11 mouse cellular contexts compared by ENCODE assay signal in genomic region chr4:134272731-134273416, GRCm38 (mm10). TPM values are rescaled to one million over a fixed set of nuclear protein-coding genes. Genes with fewer than 3 reads are reported as not detected.
DNase-seq lines count a peak whose midpoint lies in the region; ATAC-seq lines count a peak whose summit lies in the region.
"Had no signal": no experiment of that assay in that cellular context is flagged by ENCODE, and none has a peak within 500 bp of the region (broad histone marks: within the 10 kb centered on the region; RNA-seq: fewer than 3 reads in every experiment).

No protein-coding gene starts in this region.

- H3K27ac ChIP-seq in heart, embryonic 14.5 days (replicated peaks in 1 of 2; ENCODE audit: control insufficient read depth in 1 of 2, insufficient read depth in 1 of 2, low read depth in 2 of 2, low read length in 2 of 2) = no peak overlapping the region
- H3K27ac ChIP-seq in embryonic facial prominence, embryonic 14.5 days (replicated peaks; ENCODE audit: low read depth, low read length) = no peak overlapping the region; the same call in 1 of the 2 replicates
- H3K27ac ChIP-seq in limb, embryonic 15.5 days = no peak overlapping the region

- peak overlapping the region; percentile 65 for H3K4me2 ChIP-seq in heart, embryonic 14.5 days (ENCODE audit: low read length)
- peak overlapping the region; percentile 46 for H3K4me2 ChIP-seq in embryonic facial prominence, embryonic 14.5 days (ENCODE audit: low read depth, low read length)
- H3K4me2 ChIP-seq in limb, embryonic 15.5 days = peak overlapping the region; percentile 38

- H3K9ac ChIP-seq in heart, embryonic 14.5 days (ENCODE audit: low read length) = peak overlapping the region; percentile 55; the same call in 1 of the 2 replicates
- H3K9ac ChIP-seq in embryonic facial prominence, embryonic 14.5 days (ENCODE audit: low read depth, low read length) = 0 out of 2 replicates have a peak overlapping the region, but pooled peaks have one; percentile 40
- H3K9ac ChIP-seq in limb, embryonic 15.5 days = no peak overlapping the region

- H3K9me3 ChIP-seq in heart, embryonic 14.5 days (ENCODE audit: control insufficient read depth, low read length) = no peaks in the 10 kb centered on the region
- no peaks in the 10 kb centered on the region for H3K9me3 ChIP-seq in embryonic facial prominence, embryonic 14.5 days (ENCODE audit: control insufficient read depth, low read length)
- H3K9me3 ChIP-seq in limb, embryonic 15.5 days = no peaks in the 10 kb centered on the region

- H3K27me3 ChIP-seq in heart, embryonic 14.5 days (ENCODE audit: control insufficient read depth, insufficient read depth, low read length) = no peaks in the 10 kb centered on the region
- no peaks in the 10 kb centered on the region for H3K27me3 ChIP-seq in embryonic facial prominence, embryonic 14.5 days (replicated peaks; ENCODE audit: control insufficient read depth, insufficient read depth, low read length)
- no peaks in the 10 kb centered on the region for H3K27me3 ChIP-seq in limb, embryonic 15.5 days

- peaks cover 19% of the 10 kb centered on the region for H3K36me3 ChIP-seq in heart, embryonic 14.5 days (ENCODE audit: control insufficient read depth, insufficient read depth, low read length)
- peaks cover 22% of the 10 kb centered on the region for H3K36me3 ChIP-seq in embryonic facial prominence, embryonic 14.5 days (ENCODE audit: control insufficient read depth, insufficient read depth, low read length)
- H3K36me3 ChIP-seq in limb, embryonic 15.5 days = peaks cover 12% of the 10 kb centered on the region

- 14% methylated on average over 12 of the region's 13 CpGs for WGBS in heart, embryonic 14.5 days
- WGBS in embryonic facial prominence, embryonic 14.5 days = 20% methylated on average over 13 of the region's 13 CpGs
- 14% methylated on average over 13 of the region's 13 CpGs for WGBS in limb, embryonic 15.5 days

- H3K4me1 ChIP-seq in heart, embryonic 14.5 days (ENCODE audit: control insufficient read depth in 2 of 2, insufficient read depth in 2 of 2, low read length in 2 of 2) = peaks cover 7 to 8% of the 10 kb centered on the region in 2 experiments; a peak in 3 of 4 replicates
- peaks cover 6% of the 10 kb centered on the region for H3K4me1 ChIP-seq in embryonic facial prominence, embryonic 14.5 days (ENCODE audit: control insufficient read depth, insufficient read depth, low read length)
- H3K4me1 ChIP-seq in limb, embryonic 15.5 days = peaks cover 4% of the 10 kb centered on the region; the same call in 1 of the 2 replicates

- no peak for ATAC-seq in heart, embryonic 14.5 days (ENCODE audit: insufficient number of reproducible peaks, insufficient read depth, low FRiP score, low read depth)
- no peak for ATAC-seq in embryonic facial prominence, embryonic 14.5 days (ENCODE audit: low read depth)
- ATAC-seq in limb, embryonic 15.5 days (ENCODE audit: insufficient number of reproducible peaks, low FRiP score, low TSS enrichment, low read depth) = no peak

- peak overlapping the region; percentile 19 to 22 for H3K4me3 ChIP-seq in heart, embryonic 14.5 days (ENCODE audit: control insufficient read depth in 1 of 2, insufficient read depth in 1 of 2, low read depth in 1 of 2, low read length in 2 of 2)
- peak overlapping the region; percentile 14 for H3K4me3 ChIP-seq in embryonic facial prominence, embryonic 14.5 days (ENCODE audit: low read depth, low read length)
- H3K4me3 ChIP-seq in limb, embryonic 15.5 days = peak overlapping the region; percentile 11; the same call in 1 of the 2 replicates

- no peak for DNase-seq in heart, adult 9 months (ENCODE audit: low spot score in 2 of 2)
- DNase-seq in 416B (ENCODE audit: low read depth) = peak; percentile 55
- no peak for DNase-seq in embryonic facial prominence, embryonic 14.5 days (ENCODE audit: low spot score)
- DNase-seq in right cerebral cortex, adult 2 months (ENCODE audit: low spot score in 2 of 2) = no peak
- DNase-seq in adrenal gland, adult 8-10 months = no peak
- no peak for DNase-seq in right cerebral cortex, postnatal 10 days (ENCODE audit: low spot score in 2 of 2)
- DNase-seq: cerebellum, adult 11-12 months; kidney, postnatal 36 days had no signal

RNA-seq across cellular contexts. Expression of gene Pdik1l, which starts 14.8 kb away (rescaled TPM):
- polyA plus RNA-seq in heart, embryonic 14.5 days (2014; fragmentation: Nextera tagmentation; extraction: Ambion mirVana) = 13.5 and 15.3 TPM in 2 replicates
- polyA plus RNA-seq in embryonic facial prominence, embryonic 14.5 days (2014; fragmentation: Nextera tagmentation; extraction: Ambion mirVana) = 18.5 and 19.6 TPM in 2 replicates
- polyA plus RNA-seq in limb, embryonic 15.5 days (2015; fragmentation: Nextera tagmentation; extraction: Ambion mirVana) = 19.7 and 20.2 TPM in 2 replicates
- total RNA-seq in adrenal gland, adult 8-10 months (2022) = 10 to 100 TPM; 13.0 to 20.0 (median 15.5) TPM

RNA-seq across cellular contexts. Expression of gene Grrp1, which starts 19.0 kb away (rescaled TPM):
- 4.4 and 6.2 TPM in 2 replicates for polyA plus RNA-seq in heart, embryonic 14.5 days (2014; fragmentation: Nextera tagmentation; extraction: Ambion mirVana)
- 6.8 and 7.4 TPM in 2 replicates for polyA plus RNA-seq in embryonic facial prominence, embryonic 14.5 days (2014; fragmentation: Nextera tagmentation; extraction: Ambion mirVana)
- polyA plus RNA-seq in limb, embryonic 15.5 days (2015; fragmentation: Nextera tagmentation; extraction: Ambion mirVana) = 5.8 and 7.8 TPM in 2 replicates
- 10 to 100 TPM in 2 of 4 experiments, 1 to 10 TPM in 2; 9.5 to 12.5 (median 10.1) TPM for total RNA-seq in adrenal gland, adult 8-10 months (2022)

RNA-seq across cellular contexts. Expression of gene Gm30191, which starts 26.1 kb away (rescaled TPM):
- polyA plus RNA-seq in heart, embryonic 14.5 days (2014; fragmentation: Nextera tagmentation; extraction: Ambion mirVana) = not detected in 2 replicates
- polyA plus RNA-seq in embryonic facial prominence, embryonic 14.5 days (2014; fragmentation: Nextera tagmentation; extraction: Ambion mirVana) = 0.28 TPM in 1 of 2 replicates, not detected in the other
- polyA plus RNA-seq in limb, embryonic 15.5 days (2015; fragmentation: Nextera tagmentation; extraction: Ambion mirVana) = not detected in 2 replicates
- not detected for total RNA-seq in adrenal gland, adult 8-10 months (2022)
- polyA plus RNA-seq: neural tube, embryonic 14.5 days had no signal

RNA-seq across cellular contexts. Expression of gene Zfp593, which starts 27.5 kb away (rescaled TPM):
- 8.6 and 9.1 TPM in 2 replicates for polyA plus RNA-seq in heart, embryonic 14.5 days (2014; fragmentation: Nextera tagmentation; extraction: Ambion mirVana)
- 13.7 and 15.7 TPM in 2 replicates for polyA plus RNA-seq in embryonic facial prominence, embryonic 14.5 days (2014; fragmentation: Nextera tagmentation; extraction: Ambion mirVana)
- polyA plus RNA-seq in limb, embryonic 15.5 days (2015; fragmentation: Nextera tagmentation; extraction: Ambion mirVana) = 14.3 and 15.8 TPM in 2 replicates
- total RNA-seq in adrenal gland, adult 8-10 months (2022) = 10 to 100 TPM; 10.4 to 11.6 (median 11.6) TPM

RNA-seq across cellular contexts. Expression of gene E130218I03Rik, which starts 29.4 kb away (rescaled TPM):
- 0.20 TPM in 1 of 2 replicates, not detected in the other for polyA plus RNA-seq in heart, embryonic 14.5 days (2014; fragmentation: Nextera tagmentation; extraction: Ambion mirVana)
- polyA plus RNA-seq in embryonic facial prominence, embryonic 14.5 days (2014; fragmentation: Nextera tagmentation; extraction: Ambion mirVana) = 0.29 and 0.67 TPM in 2 replicates
- polyA plus RNA-seq in limb, embryonic 15.5 days (2015; fragmentation: Nextera tagmentation; extraction: Ambion mirVana) = 0.22 TPM in 1 of 2 replicates, not detected in the other
- not detected for total RNA-seq in adrenal gland, adult 8-10 months (2022)
- polyA plus RNA-seq: neural tube, embryonic 14.5 days had no signal
